Mouse (Mus musculus): ENCODE results near the gene Ncl.

DNA sequence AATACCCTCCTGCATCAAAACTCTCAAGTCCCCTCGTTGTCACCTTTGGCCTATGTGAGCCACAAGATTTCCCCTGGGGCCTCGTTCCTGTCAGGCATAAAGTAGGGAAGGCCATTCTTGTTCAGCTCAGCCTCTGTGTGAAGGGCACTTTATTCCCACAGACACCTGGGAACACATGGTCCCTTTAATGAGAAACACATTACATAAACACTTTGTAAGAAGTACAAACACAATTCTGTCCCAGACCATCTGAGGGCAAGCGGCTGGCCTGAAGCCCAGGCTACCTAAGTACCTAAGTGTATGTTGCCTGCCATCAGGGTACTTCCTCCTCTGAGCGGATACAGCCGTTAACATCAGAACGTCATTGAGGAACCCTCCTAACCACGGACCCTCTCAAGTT, 39.0 kb upstream of the Ncl start:
- TF ChIP-seq TAL1 (IDR thresholded peaks at IDR 0.05; ENCODE audit: low read length) = no peak
- TF ChIP-seq GATA1 (IDR thresholded peaks at IDR 0.05; ENCODE audit: low read length) = no peak

Measured in erythroblast, embryonic 14.5 days (primary cell).